Mouse (Mus musculus): ENCODE measurements around the gene Rptn. TPM values are rescaled to one million over a fixed set of nuclear protein-coding genes. Genes with fewer than 3 reads are reported as not detected.
"Not testable (repeated sequence)": the region's sequence is repeated elsewhere in the genome, so short reads cannot be mapped to it uniquely, and the experiment has no call there.

Rptn gene
- total RNA-seq (2021) (not detected), polyA plus RNA-seq (2012; rRNA removed) (not detected in 2 replicates)
- long read RNA-seq, result 0 reads

DNA sequence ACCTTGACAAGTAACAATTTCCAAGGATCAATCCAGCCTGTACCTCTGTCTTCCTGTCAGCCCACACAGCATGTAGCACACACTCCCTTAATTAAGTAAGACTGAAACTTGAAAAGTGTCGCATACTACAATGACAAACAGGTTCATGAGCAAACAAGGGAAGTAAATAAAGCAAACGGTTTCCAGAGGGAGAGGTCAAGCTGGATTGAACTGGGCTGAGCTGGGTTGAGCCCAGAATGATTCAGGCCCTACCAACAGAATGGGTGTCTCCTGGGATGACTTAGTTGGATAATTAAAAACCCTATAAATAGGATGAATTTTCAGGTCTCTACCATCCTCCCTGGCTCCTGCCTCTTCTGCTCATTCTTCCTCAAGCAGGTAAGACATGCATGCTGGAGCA lies at the start of gene Rptn:
Gene Rptn, plus strand, starts transcription at position 334 of the 400 bp plus-strand sequence.
- DNase-seq, result no peak

DNA sequence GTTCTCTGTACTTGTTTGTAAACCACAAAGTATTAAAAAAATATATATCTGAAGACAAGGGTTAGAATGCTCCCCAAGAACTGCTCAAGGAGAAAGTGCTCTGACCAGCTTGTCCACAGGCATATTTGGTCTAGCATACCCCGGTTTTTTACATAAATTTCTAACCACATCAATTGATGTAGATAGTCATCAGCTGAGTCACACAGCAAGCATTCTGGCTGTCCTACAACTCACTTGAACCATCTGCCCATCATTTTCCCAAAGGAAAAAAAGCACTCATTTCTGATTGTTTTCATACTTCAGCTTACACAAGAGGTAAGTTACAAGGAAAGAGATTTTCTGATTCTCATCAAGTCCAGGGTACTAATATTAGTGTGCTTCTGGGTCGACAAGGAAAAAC lies 46.6 kb upstream of the Rptn start:
- DNase-seq, result no peak

DNA sequence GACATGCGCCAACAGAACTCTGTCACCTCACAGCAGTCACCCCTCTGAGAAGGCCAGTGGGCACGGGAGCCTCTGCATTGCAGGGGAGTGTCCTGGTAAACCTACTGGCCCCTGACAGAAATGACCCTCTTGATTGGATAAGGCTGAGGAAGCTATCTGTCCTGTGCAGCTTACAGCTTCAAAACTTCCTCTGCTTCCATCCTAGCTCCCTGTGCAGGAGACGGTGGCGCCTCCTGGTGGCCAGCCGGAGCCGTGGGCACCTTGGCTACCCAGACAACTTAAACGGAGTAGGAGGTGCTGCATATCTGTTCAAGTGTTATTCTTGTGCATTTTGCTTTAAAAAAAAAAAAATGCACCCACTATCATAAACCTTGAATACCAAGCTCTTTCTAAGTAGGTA lies 33.5 kb upstream of the Rptn start:
- peak; percentile 54 for DNase-seq

DNA sequence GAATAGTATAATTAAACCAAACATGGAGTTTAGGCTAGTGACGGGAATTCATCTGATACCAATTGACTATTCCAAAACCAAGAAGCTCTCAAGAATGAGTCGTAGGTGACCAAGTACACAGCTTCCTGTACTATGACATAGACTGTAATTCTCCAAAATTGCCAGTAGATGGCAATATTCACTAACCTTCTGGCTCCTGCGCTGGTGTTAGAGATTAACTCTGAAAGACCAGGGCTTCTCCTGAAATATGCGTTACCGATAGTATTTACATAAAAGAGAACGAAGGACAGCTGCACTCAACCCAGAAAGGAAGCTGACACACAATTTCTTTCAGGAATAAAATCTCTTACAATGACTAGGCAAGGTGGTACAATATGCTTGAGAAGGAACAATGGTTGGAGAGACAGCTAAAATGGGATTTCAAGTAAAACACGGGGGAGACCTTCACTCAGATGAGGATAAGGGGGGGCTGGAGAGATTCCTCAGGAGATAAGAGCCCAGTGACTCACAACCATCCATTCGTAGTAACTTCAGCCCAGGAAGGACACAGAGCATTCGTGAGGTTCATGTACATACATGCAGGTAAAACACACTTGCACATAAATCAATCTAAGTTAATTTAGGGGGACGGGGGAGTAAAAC lies 31.4 kb upstream of the Rptn start:
- DNase-seq, result peak; percentile 9

DNA sequence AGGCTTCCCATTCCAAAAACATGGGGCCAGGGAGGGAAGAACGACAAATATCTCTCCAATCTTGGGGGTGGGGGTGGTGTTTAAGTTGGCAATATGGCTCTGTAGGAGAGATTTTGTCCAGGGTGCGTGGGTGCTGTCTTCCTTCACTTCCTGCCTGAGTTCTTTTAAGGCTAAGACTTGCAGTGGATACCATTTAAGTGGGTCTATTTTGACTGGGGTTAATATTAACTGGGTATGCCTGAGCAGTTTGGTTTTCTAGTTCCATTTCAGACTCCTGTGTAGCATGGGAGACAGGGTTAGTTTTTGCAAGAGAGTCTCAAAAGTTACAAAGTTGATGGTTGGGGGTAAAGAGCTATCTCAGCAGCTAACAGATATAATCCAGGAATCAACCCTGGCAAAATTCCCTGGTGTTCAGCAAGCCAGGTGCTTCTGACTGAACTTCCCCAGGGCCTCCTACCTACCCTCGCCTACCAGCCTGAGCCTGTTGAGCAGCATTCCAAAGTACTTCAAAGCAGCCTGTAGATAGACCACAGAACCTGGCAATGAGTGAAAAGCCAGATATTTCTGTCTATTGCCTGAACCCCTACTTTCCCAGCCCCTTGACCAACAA lies 26.4 kb upstream of the Rptn start:
- DNase-seq, result no peak

DNA sequence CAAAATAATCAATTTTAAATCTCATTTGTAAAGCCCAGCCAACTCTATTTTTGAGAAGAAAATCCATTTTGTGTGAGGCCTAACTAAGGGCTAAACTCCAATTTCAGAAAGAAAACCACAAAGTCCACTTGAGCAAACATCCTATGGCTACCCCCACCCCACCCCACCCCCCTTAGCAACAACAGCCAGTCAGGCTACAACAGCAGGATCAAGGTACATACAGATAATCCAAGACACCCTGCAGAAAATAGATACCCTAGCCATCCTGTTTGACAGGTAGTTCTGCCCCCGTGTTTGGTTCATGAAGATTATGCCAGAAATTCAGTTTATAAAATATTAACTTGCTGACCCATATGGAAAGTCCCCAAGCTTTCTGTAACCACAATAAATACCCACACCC lies 25.3 kb upstream of the Rptn start:
- no peak for DNase-seq

DNA sequence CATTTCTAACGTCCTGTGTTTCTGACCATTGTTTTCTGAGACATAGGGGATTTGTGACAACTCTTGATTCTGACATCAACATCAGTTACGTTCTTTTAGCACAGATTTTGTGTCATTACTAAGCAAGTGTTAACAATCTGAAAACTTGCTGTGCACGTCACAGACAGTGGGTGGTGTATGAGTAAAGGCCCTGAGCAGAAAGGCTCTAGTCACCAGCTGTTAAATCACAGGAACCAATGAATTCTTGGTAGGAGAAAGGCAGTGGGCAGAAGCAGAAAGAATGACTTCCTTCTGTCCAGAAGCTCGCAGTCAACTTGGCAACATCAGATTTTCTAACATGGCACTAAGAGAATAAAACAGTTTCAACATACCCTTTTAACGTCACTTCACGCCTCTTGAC lies 20.1 kb upstream of the Rptn start:
- DNase-seq, result no peak

DNA sequence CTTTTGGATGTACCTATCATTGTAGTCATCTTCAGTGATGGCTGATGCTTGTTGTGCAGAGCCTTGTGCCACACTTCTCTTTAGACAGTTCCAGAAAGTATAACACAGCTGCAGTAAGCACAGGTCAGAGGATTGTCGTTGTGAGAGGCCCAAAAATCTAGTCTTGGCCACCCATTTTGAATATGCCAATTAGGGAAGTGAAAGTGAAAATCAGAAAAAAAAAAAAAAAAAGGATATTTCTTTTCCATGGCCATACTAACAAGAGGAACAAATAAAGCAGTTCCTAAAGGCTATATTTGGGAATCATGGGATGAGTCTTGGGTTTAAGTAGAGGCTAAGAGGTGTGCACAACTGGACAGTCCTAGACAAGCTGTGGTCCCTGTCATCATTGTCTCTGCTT lies 18.3 kb upstream of the Rptn start:
- no peak for DNase-seq

DNA sequence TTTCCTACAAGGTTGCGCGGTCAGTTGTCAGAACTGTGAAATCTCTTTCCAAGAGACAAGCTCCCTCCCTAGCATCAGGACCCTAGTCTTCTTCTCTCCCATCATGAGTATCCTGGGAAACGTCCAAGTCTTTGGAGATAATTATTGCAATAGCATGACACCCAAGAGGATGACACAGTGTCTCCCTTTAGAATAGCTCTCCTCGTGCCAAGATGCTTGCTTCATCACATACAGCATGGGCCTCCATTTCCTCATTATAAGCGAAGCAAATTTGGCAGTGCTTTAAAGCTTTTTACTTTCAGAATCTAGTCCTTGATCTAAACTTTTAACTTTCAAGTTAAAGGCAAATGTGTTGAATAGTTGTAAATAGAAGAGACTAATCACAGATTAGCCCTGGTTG lies 17.9 kb upstream of the Rptn start:
- no peak for DNase-seq

DNA sequence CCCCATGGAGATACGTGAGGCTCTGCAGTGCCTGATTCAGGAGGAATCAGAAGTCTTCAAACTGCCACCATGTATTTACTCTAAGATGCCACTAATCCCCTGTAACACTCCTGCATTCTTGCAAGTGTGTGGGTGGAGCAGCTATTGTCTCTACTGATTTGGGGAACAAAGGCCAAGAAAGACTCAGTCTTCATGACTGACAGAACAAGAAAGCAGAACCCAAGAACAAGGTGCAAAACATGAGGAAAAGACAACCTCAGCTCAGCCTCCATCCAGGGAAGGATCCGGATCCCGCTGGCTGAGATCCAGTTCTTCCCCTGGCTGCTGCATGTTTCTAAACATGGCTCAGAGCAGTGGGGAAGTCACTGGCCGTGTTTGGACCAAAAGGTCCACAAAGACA lies 15.4 kb upstream of the Rptn start:
- no peak for DNase-seq

DNA sequence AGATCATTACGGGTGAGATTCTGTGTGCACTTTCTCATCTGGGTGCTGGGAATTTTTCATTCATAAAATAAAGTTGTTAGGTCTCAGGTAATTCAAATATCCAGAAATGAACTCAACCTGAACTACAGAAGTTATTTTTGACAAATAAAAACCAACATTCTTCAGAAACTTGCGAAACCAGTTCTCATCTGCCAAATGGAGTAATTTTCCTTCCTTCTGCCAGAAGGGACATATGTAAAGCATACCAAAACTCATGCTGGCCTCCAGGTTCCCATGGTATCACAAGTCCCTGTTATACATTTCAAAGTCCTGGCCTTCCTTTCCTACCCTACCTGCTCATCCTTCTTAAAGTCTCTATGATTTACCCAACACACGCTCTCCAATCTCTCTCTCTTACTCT lies 10.4 kb downstream of the Rptn start:
- DNase-seq, result no peak

DNA sequence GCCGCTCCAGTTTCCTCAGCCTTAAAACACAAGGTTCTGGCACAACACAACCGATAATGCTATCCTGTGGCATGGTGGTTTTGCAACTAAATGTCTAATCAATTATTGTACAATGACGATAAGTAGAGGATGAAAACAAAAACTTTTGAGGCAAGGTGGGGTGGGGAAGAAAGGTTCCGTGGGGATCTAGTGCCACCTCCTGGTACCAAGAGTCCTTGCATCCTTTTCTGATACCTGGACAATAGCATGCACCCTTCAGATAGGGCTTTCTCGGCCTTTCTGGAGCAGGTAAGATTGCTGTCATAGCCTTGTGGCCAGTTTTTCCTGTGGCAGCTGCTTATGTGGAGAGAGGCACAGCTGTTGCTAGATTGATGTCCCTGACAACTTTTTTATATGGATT lies 13.5 kb downstream of the Rptn start:
- peak; percentile 32 for DNase-seq

DNA sequence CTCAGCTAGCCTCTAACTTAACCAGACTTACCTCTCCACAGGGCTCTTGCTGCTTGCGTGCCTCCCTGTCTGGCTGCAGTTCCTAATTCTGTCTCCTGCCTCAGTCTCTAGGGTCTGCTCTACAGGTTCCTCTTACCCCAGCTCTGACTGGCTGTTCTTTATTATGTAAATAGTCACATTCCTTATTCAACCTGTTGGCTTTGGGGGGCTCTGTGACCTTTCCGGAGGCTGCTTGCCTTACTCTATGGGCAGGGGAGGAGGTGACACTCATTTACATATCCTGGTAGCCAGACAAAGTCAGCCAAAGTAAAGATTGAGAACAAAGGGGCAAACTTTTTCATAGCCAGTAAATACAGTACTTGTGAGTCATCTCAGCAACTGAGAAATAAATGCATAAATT lies 18.4 kb downstream of the Rptn start:
- DNase-seq, result no peak

DNA sequence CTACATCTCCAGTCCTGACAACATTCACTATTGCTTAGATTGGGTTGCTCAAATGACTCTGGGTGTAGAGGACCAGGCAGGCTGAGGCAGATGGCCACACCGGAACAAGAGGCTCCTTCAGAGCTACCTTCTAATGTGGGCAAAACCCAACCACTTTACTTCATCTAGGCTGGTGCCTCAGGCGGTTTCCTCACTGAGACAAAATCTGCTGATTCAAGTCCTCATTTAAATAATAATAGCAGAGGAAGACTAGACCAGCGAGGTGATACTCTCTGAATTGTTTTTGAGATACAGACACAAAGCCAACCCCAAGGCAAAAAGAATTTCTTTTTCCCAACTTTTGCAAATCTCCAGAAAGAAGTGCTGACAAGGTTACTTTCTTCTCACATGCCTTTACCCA lies 38.2 kb downstream of the Rptn start:
- DNase-seq, result no peak

DNA sequence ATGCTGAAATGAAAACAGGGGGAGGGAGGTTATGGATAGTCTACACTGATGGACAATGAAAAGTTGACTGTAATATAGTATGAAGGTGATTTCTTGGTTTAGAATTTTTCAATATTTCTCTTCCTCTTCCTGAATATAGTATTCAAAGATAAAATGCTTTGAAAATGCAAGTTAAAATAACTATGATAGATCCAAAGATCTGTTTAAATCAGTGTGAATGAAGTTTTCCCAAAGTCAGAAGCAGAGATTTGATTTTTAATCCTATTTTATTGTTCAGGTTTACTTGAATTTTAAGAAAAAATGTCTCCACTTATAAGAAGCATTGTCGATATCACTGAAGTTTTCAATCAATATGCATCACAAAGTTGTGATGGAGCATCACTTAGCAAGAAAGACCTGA lies 48.5 kb downstream of the Rptn start, which contains the start of gene Tchh:
Gene Tchh, plus strand, starts transcription at position 301 of the 400 bp plus-strand sequence.
- no peak for DNase-seq

DNA sequence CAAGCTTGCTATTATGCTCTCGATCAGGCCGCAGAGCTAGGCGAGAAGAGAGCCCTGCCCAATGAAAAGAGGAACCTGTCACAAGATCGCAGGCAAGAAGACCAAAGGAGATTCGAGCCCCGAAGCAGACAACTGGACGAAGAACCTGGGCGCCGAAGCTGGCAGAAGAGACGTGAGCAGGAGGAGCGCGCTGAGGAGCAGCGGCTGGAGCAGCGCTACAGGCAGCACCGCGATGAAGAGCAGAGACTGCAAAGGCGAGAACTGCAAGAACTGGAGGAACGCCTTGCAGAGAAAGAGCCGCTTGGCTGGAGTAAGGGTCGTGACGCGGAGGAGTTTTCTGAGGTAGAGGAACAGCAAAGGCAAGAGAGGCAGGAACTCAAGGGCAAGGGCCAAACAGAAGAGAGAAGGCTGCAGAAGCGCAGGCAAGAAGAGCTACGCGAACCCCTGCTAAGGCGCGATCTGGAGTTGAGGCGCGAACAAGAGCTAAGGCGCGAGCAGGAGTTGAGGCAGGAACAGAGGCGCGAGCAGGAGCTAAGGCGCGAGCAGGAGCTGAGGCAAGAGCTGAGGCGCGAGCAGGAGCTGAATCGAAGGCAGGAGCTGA lies 50.1 kb downstream of the Rptn start:
- peak; percentile 52 for DNase-seq

DNA sequence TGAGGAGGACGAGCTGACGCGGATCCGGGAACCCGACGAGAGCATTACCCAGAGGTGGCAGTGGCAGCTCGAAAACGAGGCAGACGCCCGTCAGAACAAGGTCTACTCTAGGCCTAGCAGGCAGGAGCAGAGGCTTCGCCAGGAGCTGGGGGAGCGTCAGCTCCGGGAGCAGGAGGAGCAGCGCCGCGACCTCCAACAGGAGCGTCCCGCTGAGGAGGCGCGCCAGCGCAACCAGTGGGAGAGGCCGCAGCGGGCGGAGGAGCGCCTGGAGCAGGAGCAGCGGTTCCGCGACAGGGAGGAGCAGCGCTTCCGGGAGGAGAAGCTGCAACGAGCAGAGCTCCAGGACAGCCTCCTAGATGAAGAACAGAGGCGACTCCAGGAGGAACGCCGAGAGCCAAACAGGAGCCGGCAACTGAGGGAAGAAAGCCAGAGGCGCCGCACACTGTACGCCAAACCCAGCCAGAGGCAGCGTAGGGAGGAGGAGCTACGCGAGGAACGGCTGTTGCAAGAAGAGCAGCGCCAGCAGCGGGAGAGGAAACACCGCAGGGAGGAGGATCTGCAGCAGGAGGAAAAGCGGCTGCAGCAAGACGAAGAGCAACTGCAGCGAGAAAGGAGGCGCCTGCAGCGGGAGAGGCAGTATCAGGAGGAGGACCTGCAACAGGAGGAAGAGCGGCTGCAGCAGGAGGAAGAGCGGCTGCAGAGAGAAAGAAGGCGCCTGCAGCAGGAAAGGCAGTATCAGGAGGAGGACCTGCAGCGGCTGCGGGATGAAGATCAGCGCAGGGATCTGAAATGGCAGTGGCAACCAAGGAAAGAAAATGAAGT lies 51.1 kb downstream of the Rptn start:
- peak; percentile 88 for DNase-seq

DNA sequence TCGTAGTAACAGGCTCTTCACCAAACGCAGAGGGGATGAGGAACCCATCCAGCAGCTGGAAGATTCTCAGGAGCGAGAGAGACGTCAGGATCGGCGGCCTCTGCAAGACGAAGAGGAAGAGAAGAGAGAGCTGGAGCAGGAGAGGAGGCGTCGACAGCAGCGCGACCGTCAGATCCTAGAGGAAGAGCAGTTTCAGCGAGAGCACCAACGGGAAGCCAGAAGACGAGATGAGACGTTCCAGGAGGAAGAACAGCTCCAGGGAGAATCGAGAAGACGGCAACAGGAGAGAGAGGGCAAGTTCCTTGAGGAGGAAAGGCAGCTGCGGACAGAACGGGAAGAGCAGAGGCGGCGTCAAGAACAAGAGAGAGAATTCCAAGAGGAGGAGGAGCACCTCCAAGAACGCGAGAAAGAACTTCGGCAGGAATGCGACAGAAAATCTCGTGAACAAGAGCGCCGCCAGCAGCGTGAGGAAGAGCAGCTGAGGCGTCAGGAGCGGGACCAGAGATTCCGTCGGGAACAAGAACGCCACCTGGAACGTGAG lies 51.7 kb downstream of the Rptn start:
- no peak for DNase-seq

DNA sequence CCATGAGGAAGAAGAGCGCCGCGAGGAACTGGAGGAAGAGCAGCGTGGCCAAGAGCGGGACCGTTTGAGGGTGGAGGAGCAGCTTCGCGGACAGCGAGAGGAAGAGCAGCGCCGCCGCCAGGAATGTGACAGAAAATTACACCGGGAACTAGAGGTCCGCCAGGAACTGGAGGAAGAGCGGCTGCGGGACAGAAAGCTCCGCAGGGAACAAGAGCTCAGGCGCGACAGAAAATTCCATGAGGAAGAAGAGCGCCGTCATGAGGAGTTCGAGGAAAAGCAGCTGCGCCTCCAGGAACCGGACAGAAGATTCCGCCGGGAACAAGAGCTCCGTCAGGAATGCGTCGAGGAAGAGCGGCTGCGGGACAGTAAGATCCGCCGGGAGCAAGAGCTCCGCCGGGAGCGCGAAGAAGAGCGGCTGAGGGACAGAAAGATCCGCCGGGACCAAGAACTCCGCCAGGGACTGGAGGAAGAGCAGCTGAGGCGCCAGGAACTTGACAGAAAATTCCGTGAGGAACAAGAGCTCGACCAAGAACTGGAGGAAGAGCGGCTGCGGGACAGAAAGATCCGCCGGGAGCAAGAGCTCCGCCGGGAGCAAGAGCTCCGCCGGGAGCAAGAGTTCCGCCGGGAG lies 52.7 kb downstream of the Rptn start:
- peak; percentile 57 for DNase-seq

DNA sequence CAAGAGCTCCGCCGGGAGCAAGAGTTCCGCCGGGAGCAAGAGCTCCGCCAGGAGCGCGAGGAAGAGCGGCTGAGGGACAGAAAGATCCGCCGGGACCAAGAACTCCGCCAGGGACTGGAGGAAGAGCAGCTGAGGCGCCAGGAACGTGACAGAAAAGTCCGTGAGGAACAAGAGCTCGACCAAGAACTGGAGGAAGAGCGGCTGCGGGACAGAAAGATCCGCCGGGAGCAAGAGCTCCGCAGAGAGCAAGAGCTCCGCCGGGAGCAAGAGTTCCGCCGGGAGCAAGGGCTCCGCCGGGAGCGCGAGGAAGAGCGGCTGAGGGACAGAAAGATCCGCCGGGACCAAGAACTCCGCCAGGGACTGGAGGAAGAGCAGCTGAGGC lies 53.2 kb downstream of the Rptn start:
- not testable (repeated sequence) for DNase-seq

DNA sequence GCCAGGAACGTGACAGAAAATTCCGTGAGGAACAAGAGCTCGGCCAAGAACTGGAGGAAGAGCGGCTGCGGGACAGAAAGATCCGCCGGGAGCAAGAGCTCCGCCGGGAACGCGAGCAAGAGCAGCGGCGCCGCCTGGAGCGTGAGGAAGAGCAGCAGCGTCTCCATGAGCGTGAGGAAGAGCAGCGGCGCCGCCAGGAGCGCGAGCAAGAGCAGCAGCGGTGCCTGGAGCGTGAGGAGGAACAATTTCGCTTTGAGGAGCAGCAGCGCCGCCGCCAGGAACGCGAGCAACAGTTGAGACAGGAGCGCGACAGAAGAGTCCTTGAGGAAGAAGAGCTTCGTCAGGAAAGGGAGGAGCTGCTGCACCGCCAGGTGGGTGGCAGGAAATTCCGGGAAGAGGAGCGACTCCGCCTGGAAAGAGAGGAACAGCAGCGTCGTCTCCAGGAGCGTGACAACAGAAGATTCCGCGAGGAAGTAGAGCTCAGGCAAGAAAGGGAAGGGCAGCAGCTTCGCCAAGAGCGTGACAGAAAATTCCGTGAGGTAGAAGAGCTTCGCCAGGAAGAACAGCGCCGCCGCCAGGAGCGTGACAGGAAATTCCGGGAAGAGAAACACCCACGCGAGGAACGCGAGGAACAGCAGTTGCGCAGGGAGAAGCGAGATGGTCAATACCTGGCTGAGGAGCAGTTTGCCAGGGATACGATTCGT lies 53.8 kb downstream of the Rptn start:
- peak; percentile 83 for DNase-seq
